Mouse (Mus musculus) left cerebral cortex, adult 8-10 months (tissue): ENCODE measurements around the gene Ap4s1. TPM values are rescaled to one million over a fixed set of nuclear protein-coding genes. Genes with fewer than 3 reads are reported as not detected.

ENCODE experiments used
- DNase-seq, 2 experiments: peaks; one replicate each; pipeline ENCODE4 v3.0.0; 2022; ENCODE audit warnings: low spot score in 2 of 2
- total RNA-seq, 4 experiments: library from RNA; stranded (reverse); gene quantifications; 2 replicates each; pipeline ENCODE4 v1.2.4; 2022

The Ap4s1 gene
- total RNA-seq, 4 experiments from 2014 or later, result 58.0 to 65.7 (median 61.2) TPM

GRCm38 (mm10) chr12:51767454-51767853 lies 76.6 kb downstream of the Ap4s1 start:
- no peak for DNase-seq

GRCm38 (mm10) chr12:51768702-51769101 lies 77.9 kb downstream of the Ap4s1 start:
- DNase-seq, result no peak

GRCm38 (mm10) chr12:51784842-51785241 lies 94.0 kb downstream of the Ap4s1 start:
- DNase-seq, result no peak

Other genes starting within 250 kb of the Ap4s1 start
- 10 to 100 TPM; 27.4 to 31.2 (median 29.1) TPM for gene Coch, start 97.7 kb upstream of the Ap4s1 start, total RNA-seq
- 10 to 100 TPM; 83.8 to 90.6 (median 86.9) TPM for gene Strn3, start 864 bp downstream of the Ap4s1 start, total RNA-seq
- 10 to 100 TPM; 77.1 to 85.4 (median 79.4) TPM for gene Hectd1, start 138.5 kb downstream of the Ap4s1 start, total RNA-seq